Mouse (Mus musculus): ENCODE measurements around the gene Heatr6. TPM values are rescaled to one million over a fixed set of nuclear protein-coding genes. Genes with fewer than 3 reads are reported as not detected.

Gene Heatr6
- polyA plus RNA-seq, 1 experiment from 2014 or later, result 31.3 TPM

DNA sequence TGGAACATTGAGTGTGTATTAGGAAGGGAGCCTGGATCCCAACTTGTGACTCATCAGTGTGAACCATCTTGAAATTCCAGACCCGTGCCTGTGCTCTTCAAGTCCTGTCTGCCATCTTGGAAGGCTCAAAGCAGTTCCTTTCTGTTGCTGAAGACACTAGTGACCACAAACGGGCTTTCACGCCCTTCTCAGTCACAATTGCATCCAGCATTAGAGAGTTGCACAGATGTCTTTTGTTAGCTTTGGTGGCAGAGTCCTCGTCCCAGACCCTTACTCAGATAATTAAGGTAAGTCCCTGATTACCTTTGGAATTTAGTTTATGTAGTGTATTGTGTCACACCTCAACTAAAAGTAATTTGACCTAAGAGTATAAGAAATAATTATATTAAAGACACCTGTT is 15.5 kb downstream of the Heatr6 start:
- H3K4me2 ChIP-seq, result no peak overlapping the region
- H3K4me1 ChIP-seq (replicated peaks), result no peaks in the 10 kb centered on the region
- no peak overlapping the region for H3K27ac ChIP-seq (replicated peaks)
- WGBS, result 96% methylated on average over 4 of the region's 4 CpGs
- ATAC-seq (ENCODE audit: low FRiP score, low read depth), result no peak
- H3K27me3 ChIP-seq, result no peaks in the 10 kb centered on the region
- peaks cover 94% of the 10 kb centered on the region for H3K36me3 ChIP-seq
- no peaks in the 10 kb centered on the region for H3K9me3 ChIP-seq
- H3K4me3 ChIP-seq, result no peak overlapping the region
- H3K9ac ChIP-seq, result no peak overlapping the region

DNA sequence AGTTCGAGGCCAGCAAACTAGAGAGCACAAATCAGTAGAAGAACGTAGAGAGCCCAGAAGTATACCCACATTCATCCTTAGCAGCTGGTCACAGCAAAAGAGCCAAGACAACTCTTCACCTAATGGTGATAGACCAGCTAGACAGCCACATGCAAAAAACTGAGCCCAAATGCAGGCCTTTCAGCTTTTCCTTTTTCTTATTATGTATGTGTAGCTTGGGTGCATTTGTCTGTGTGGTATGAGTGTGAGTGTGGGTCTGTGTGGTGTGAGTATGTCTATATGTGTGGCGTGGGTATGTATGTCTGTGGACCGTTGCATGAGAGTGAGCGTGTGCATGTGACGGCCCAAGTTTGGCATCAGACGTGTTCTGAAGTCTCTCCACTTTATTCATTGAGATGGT is 17.5 kb downstream of the Heatr6 start:
- Histone ChIP-seq H3K9ac (no peak overlapping the region), H3K4me3 (no peak overlapping the region), H3K4me2 (no peak overlapping the region), H3K4me1 (replicated peaks) (no peaks in the 10 kb centered on the region), H3K36me3 (peaks cover 93% of the 10 kb centered on the region), H3K27ac (replicated peaks) (no peak overlapping the region), H3K27me3 (no peaks in the 10 kb centered on the region), H3K9me3 (no peaks in the 10 kb centered on the region)
- 94% methylated on average over 7 of the region's 7 CpGs for WGBS
- ATAC-seq (ENCODE audit: low FRiP score, low read depth), result no peak

- Histone ChIP-seq H3K27me3 (no peaks in the 10 kb centered on the region), H3K9ac (no peak overlapping the region), H3K4me3 (no peak overlapping the region), H3K4me2 (no peak overlapping the region), H3K4me1 (replicated peaks) (no peaks in the 10 kb centered on the region), H3K36me3 (peaks cover 95% of the 10 kb centered on the region), H3K9me3 (no peaks in the 10 kb centered on the region), H3K27ac (replicated peaks) (no peak overlapping the region)
- no peak for ATAC-seq (ENCODE audit: low FRiP score, low read depth)
- WGBS, result over 99% methylated on average over 6 of the region's 6 CpGs
Measured at GRCm38 (mm10) chr11:83772341-83772740, 18.8 kb downstream of the Heatr6 start.

- no peak for ATAC-seq (ENCODE audit: low FRiP score, low read depth)
Measured at GRCm38 (mm10) chr11:83773691-83774090, 20.2 kb downstream of the Heatr6 start.

DNA sequence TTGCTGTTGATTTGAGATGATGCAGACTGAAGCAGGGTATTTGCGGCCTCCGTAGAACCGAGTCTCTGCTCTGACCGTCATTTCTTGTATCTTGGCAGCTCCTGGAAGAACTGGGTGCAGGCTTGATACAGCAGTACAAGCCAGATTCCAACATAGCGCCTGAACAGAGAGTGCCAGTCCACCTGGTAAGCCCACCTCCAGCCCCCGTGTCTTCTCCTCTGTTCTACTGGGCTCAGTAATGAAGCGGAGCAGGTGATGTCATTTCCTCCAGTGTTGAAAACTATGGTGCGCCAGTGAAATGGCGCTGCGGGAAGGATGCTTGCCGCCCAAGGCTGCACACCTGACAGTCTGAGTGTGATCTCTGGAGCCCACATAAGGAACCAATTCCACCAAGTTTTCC is 20.8 kb downstream of the Heatr6 start:
- Histone ChIP-seq H3K4me2 (no peak overlapping the region), H3K9me3 (no peaks in the 10 kb centered on the region), H3K9ac (no peak overlapping the region), H3K4me1 (replicated peaks) (no peaks in the 10 kb centered on the region), H3K36me3 (peaks cover 86% of the 10 kb centered on the region), H3K27me3 (no peaks in the 10 kb centered on the region), H3K27ac (replicated peaks) (no peak overlapping the region), H3K4me3 (no peak overlapping the region)
- ATAC-seq (ENCODE audit: low FRiP score, low read depth), result no peak
- WGBS, result 95% methylated on average over 11 of the region's 11 CpGs

More at GRCm38 (mm10) chr11:83773691-83774090, 20.2 kb downstream of the Heatr6 start:
- H3K4me2 ChIP-seq, result no peak overlapping the region
- WGBS, result 95% methylated on average over 16 of the region's 16 CpGs
- no peaks in the 10 kb centered on the region for H3K4me1 ChIP-seq (replicated peaks)
- peaks cover 86% of the 10 kb centered on the region for H3K36me3 ChIP-seq
- H3K9ac ChIP-seq, result no peak overlapping the region
- no peak overlapping the region for H3K4me3 ChIP-seq
- no peak overlapping the region for H3K27ac ChIP-seq (replicated peaks)
- H3K27me3 ChIP-seq, result no peaks in the 10 kb centered on the region
- no peaks in the 10 kb centered on the region for H3K9me3 ChIP-seq

GRCm38 (mm10) chr11:83776798-83777197 is 23.3 kb downstream of the Heatr6 start:
- no peaks in the 10 kb centered on the region for H3K27me3 ChIP-seq
- H3K36me3 ChIP-seq, result peaks cover 89% of the 10 kb centered on the region
- H3K9ac ChIP-seq, result no peak overlapping the region
- H3K4me1 ChIP-seq (replicated peaks), result no peaks in the 10 kb centered on the region
- ATAC-seq (ENCODE audit: low FRiP score, low read depth), result no peak
- H3K9me3 ChIP-seq, result no peaks in the 10 kb centered on the region
- 89% methylated on average over 8 of the region's 8 CpGs for WGBS
- H3K4me3 ChIP-seq, result no peak overlapping the region
- no peak overlapping the region for H3K4me2 ChIP-seq
- no peak overlapping the region for H3K27ac ChIP-seq (replicated peaks)

DNA sequence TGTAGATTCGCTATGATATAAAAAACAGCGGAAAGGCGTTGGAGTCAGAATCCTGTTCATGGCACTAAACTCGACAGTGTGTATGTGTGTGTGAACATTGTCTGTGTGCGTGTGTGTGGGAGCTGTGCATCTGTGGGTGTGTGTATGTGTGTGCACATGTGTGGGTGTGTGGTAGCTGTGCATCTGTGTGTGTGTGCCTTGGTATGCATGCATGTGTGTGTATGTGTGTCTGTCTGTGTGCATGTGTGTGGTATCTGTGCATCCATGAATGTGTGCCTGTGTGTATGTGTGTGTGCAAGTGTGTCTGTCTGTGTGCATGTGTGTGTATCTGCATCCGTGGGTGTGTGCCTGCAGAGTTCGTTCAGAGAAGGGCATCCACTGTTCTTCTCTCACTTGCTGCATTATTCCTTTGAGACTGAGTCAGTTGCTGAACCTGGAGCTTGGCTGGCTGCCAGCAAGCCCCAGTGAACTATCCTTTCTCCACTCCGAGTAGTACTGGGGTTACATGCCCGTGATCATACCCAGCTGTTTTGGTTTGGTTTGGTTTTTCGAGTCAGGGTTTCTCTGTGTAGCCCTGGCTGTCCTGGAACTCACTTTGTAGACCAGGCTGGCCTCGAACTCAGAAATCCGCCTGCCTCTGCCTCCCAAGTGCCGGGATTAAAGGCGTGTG is 30.6 kb downstream of the Heatr6 start:
- Histone ChIP-seq H3K27ac (replicated peaks) (no peak overlapping the region), H3K4me1 (replicated peaks) (no peaks in the 10 kb centered on the region), H3K36me3 (peaks cover 38% of the 10 kb centered on the region), H3K9me3 (no peaks in the 10 kb centered on the region), H3K4me2 (no peak overlapping the region), H3K4me3 (no peak overlapping the region), H3K9ac (no peak overlapping the region), H3K27me3 (no peaks in the 10 kb centered on the region)
- no peak for ATAC-seq (ENCODE audit: low FRiP score, low read depth)
- WGBS, result 84% methylated on average over 14 of the region's 14 CpGs

DNA sequence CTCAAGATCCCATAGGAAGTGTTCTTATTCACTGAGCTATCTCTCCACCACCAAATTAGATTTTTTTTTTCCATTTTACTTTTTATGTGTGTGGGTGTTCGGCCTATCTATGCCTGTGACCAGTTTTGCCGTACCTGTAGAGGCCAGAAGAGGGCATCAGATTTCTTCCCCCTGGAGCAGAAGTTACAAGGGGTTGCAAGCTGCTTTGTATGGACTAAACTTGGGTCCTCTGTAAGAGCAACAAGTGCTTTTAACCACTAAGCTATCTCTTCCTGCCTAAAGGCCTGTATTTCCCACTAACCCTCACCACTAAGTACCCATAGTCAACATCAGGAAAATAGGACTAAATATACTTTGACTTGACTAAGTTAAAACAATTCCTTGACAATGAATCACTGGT is 31.2 kb downstream of the Heatr6 start:
- no peak for ATAC-seq (ENCODE audit: low FRiP score, low read depth)
- 90% methylated on average over 2 of the region's 2 CpGs for WGBS
- no peak overlapping the region for H3K9ac ChIP-seq
- no peaks in the 10 kb centered on the region for H3K4me1 ChIP-seq (replicated peaks)
- H3K27me3 ChIP-seq, result no peaks in the 10 kb centered on the region
- peaks cover 32% of the 10 kb centered on the region for H3K36me3 ChIP-seq
- H3K9me3 ChIP-seq, result no peaks in the 10 kb centered on the region
- no peak overlapping the region for H3K27ac ChIP-seq (replicated peaks)
- no peak overlapping the region for H3K4me2 ChIP-seq
- no peak overlapping the region for H3K4me3 ChIP-seq

GRCm38 (mm10) chr11:83785366-83785765 is 31.9 kb downstream of the Heatr6 start:
- ATAC-seq (ENCODE audit: low FRiP score, low read depth), result 0 out of 2 replicates have a peak, but pooled peaks have one; percentile 51
- WGBS, result 12% methylated on average over 2 of the region's 2 CpGs
- Histone ChIP-seq H3K9me3 (no peaks in the 10 kb centered on the region), H3K9ac (no peak overlapping the region), H3K4me1 (replicated peaks) (no peaks in the 10 kb centered on the region), H3K4me2 (no peak overlapping the region), H3K27me3 (no peaks in the 10 kb centered on the region), H3K36me3 (peaks cover 25% of the 10 kb centered on the region), H3K4me3 (no peak overlapping the region), H3K27ac (replicated peaks) (no peak overlapping the region)

GRCm38 (mm10) chr11:83786835-83787234 is 33.3 kb downstream of the Heatr6 start:
- Histone ChIP-seq H3K9ac (no peak overlapping the region), H3K4me3 (no peak overlapping the region), H3K4me1 (replicated peaks) (no peaks in the 10 kb centered on the region), H3K27ac (replicated peaks) (no peak overlapping the region), H3K36me3 (peaks cover 11% of the 10 kb centered on the region; the same call in 1 of the 2 replicates), H3K27me3 (no peaks in the 10 kb centered on the region), H3K9me3 (no peaks in the 10 kb centered on the region), H3K4me2 (no peak overlapping the region)
- ATAC-seq (ENCODE audit: low FRiP score, low read depth), result no peak
- 84% methylated on average over 4 of the region's 4 CpGs for WGBS

DNA sequence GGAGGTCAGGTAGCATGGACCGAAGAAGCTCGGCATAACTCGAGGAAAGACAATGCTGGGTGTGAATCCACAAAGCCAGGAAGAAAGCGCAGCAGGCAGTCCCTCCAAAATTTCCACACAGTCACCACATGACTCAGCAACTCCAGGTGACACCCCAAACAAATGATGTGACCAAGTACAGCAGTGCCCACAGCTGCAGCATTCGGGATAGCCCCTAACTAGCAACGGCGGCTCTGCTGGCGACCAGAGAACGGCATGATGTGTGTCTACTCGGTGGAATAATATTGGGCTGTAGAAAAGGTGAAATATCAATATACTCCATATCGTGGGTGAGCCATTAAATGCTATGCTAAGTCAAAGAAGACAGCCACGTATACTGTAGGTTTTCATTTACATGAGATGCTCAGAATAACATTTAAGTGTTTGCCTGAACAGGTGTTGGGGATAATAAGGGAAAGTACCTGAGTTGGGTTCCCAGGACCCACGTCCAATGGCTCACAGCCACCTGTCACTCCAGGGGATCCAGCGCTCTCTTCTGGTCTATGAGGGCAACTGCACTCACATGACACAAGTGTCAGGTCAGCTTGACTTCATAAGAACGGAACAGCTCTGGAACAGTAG is 34.0 kb downstream of the Heatr6 start:
- H3K27ac ChIP-seq (replicated peaks), result no peak overlapping the region
- H3K27me3 ChIP-seq, result no peaks in the 10 kb centered on the region
- H3K4me1 ChIP-seq (replicated peaks), result no peaks in the 10 kb centered on the region
- no peaks in the 10 kb centered on the region for H3K9me3 ChIP-seq
- H3K9ac ChIP-seq, result no peak overlapping the region
- no peak overlapping the region for H3K4me2 ChIP-seq
- WGBS, result 85% methylated on average over 15 of the region's 15 CpGs
- no peak for ATAC-seq (ENCODE audit: low FRiP score, low read depth)
- no peak overlapping the region for H3K4me3 ChIP-seq
- peaks cover 10% of the 10 kb centered on the region; the same call in 1 of the 2 replicates for H3K36me3 ChIP-seq

GRCm38 (mm10) chr11:83788331-83788730 is 34.8 kb downstream of the Heatr6 start:
- Histone ChIP-seq H3K27ac (replicated peaks) (no peak overlapping the region), H3K36me3 (peaks cover 2% of the 10 kb centered on the region; the same call in 1 of the 2 replicates), H3K4me3 (no peak overlapping the region), H3K9me3 (no peaks in the 10 kb centered on the region), H3K4me1 (replicated peaks) (no peaks in the 10 kb centered on the region), H3K9ac (no peak overlapping the region), H3K4me2 (no peak overlapping the region), H3K27me3 (no peaks in the 10 kb centered on the region)
- 80% methylated on average over 8 of the region's 8 CpGs for WGBS
- ATAC-seq (ENCODE audit: low FRiP score, low read depth), result no peak

Data from hindbrain, embryonic 15.5 days (tissue).